Mouse (Mus musculus): ENCODE measurements at regions not wholly inside any gene's neighbourhood (a gene's known extent, or its start where the extent isn't known, plus 50 kb on each side); places are given as distances from the start of the nearest gene placed in this dataset.
A peak's percentile ranks its signal among the peaks of the same experiment; 100 is the strongest.

- no peak for DNase-seq (ENCODE audit: low spot score)
These were observed 83.7 kb upstream of the Ppp2r5a start for GRCm38 (mm10) chr1:191486766-191487165.

GRCm38 (mm10) chr1:191484726-191485425, 81.8 kb upstream of the Ppp2r5a start:
- DNase-seq (ENCODE audit: low spot score), result no peak

GRCm38 (mm10) chr1:191479906-191480379, 76.9 kb upstream of the Ppp2r5a start:
- no peak for DNase-seq (ENCODE audit: low spot score)

- DNase-seq (ENCODE audit: low spot score), result no peak
These were observed 69.5 kb upstream of the Ppp2r5a start for GRCm38 (mm10) chr1:191472551-191472950.

GRCm38 (mm10) chr1:191471489-191471888, 68.4 kb upstream of the Ppp2r5a start:
- no peak for DNase-seq (ENCODE audit: low spot score)

- no peak for DNase-seq (ENCODE audit: low spot score)
These were observed 67.3 kb upstream of the Ppp2r5a start for GRCm38 (mm10) chr1:191470190-191470985.

- DNase-seq (ENCODE audit: low spot score), result no peak
These were observed 65.9 kb upstream of the Ppp2r5a start for GRCm38 (mm10) chr1:191468837-191469529.

- DNase-seq (ENCODE audit: low spot score), result no peak
These were observed 63.2 kb upstream of the Ppp2r5a start for GRCm38 (mm10) chr1:191466261-191466660.

- no peak for DNase-seq (ENCODE audit: low spot score)
These were observed 62.7 kb upstream of the Ppp2r5a start for GRCm38 (mm10) chr1:191465723-191466122.

- DNase-seq (ENCODE audit: low spot score), result no peak
These were observed 62.1 kb upstream of the Ppp2r5a start for GRCm38 (mm10) chr1:191465170-191465569.

- DNase-seq (ENCODE audit: low spot score), result peak; percentile 31
These were observed 58.9 kb upstream of the Ppp2r5a start for GRCm38 (mm10) chr1:191461811-191462491.

GRCm38 (mm10) chr1:191459066-191459465, 56.0 kb upstream of the Ppp2r5a start:
- no peak for DNase-seq (ENCODE audit: low spot score)

- DNase-seq (ENCODE audit: low spot score), result no peak
These were observed 55.2 kb upstream of the Ppp2r5a start for GRCm38 (mm10) chr1:191458292-191458691.

- DNase-seq (ENCODE audit: low spot score), result no peak
These were observed 54.0 kb upstream of the Ppp2r5a start for GRCm38 (mm10) chr1:191457103-191457502.

GRCm38 (mm10) chr1:191454604-191455003, 51.5 kb upstream of the Ppp2r5a start:
- no peak for DNase-seq (ENCODE audit: low spot score)

GRCm38 (mm10) chr1:191453589-191453988, 50.5 kb upstream of the Ppp2r5a start:
- DNase-seq (ENCODE audit: low spot score), result no peak
